Mouse (Mus musculus): ENCODE data around the gene Rtn4rl2.

DNA sequence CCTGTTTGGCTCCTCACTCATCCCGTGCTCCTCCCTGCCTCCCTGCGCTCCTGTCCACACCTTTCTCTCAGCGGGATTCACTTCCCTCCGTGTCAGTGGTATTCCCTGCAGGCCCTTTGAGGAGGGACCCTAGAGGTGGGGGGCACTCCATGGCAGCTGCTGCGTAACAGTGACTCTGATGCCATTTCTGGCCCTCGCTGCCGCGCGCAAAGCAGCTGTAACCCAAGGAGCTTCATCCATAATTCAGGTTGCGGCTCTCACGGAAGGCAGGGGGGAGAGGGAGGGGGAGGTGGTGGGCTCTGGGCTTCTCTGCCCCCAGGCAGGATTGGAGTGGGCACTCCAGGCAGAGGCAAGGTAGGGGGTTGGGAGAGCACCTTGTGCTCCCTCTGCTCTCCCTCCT is 3.0 kb downstream of the Rtn4rl2 start:
- TF ChIP-seq CTCF (IDR thresholded peaks at IDR 0.05) = no peak
- TF ChIP-seq EP300 (IDR thresholded peaks at IDR 0.05; ENCODE audit: insufficient read depth, low read depth, low read length) = no peak

Measured in heart, adult 2 months (tissue).